Mouse (Mus musculus): Measurements from ENCODE around the gene Capn1.

- TF ChIP-seq CTCF (IDR thresholded peaks at IDR 0.05; ENCODE audit: insufficient read depth, low read depth, low read length), result no peak
- TF ChIP-seq POLR2A (IDR thresholded peaks at IDR 0.05; ENCODE audit: insufficient read depth, low read depth, low read length), result no peak
These were observed 31.6 kb upstream of the Capn1 start for GRCm38 (mm10) chr19:6047154-6047898.
